Mouse (Mus musculus) liver, postnatal 0 days (tissue): ENCODE data around the gene Ppp1r21. TPM values are rescaled to one million over a fixed set of nuclear protein-coding genes. Genes with fewer than 3 reads are reported as not detected.

Experiments
- ATAC-seq: fragments of 200-750 bp; cut with Nextera tagmentation; 2 replicates; pipeline ENCODE4 v1.8.0; 2017; ENCODE audit warnings: mild to moderate bottlenecking, moderate library complexity
- DNase-seq: peaks from one replicate; pipeline ENCODE4 v3.0.0-alpha.2; 2016
- H3K27ac ChIP-seq: fragments of 300-500 bp; sonication (generic); 2 replicates; pipeline ENCODE4 v1.5.1; 2014; ENCODE audit warnings: antibody characterized with exemption, moderate library complexity, mild to moderate bottlenecking, low read depth
- H3K27me3 ChIP-seq: fragments of 300-500 bp; sonication (generic); 2 replicates; pipeline ENCODE4 v1.6.1; 2014; ENCODE audit warnings: low read length, control low read depth, mixed read lengths; ENCODE audit not compliant: insufficient read depth
- H3K36me3 ChIP-seq: fragments of 300-500 bp; sonication (generic); replicated peaks from 2 replicates; pipeline ENCODE4 v1.6.1; 2014; ENCODE audit warnings: mild to moderate bottlenecking, control low read depth, low read length, moderate library complexity, mixed read lengths; ENCODE audit not compliant: insufficient read depth
- H3K4me1 ChIP-seq: fragments of 300-500 bp; sonication (generic); 2 replicates; pipeline ENCODE4 v1.6.1; 2014; ENCODE audit warnings: antibody characterized with exemption, mild to moderate bottlenecking, control low read depth; ENCODE audit not compliant: insufficient read depth
- H3K4me2 ChIP-seq: fragments of 300-500 bp; sonication (generic); 2 replicates; pipeline ENCODE4 v1.6.1; 2014; ENCODE audit warnings: low read depth, mild to moderate bottlenecking, low read length, moderate library complexity, mixed read lengths
- H3K4me3 ChIP-seq: fragments of 300-500 bp; sonication (generic); 2 replicates; pipeline ENCODE4 v1.5.1; 2014; ENCODE audit warnings: low read depth, low read length
- H3K9ac ChIP-seq: fragments of 300-500 bp; sonication (generic); replicated peaks from 2 replicates; pipeline ENCODE4 v1.6.1; 2014; ENCODE audit warnings: mild to moderate bottlenecking, moderate library complexity
- H3K9me3 ChIP-seq: fragments of 300-500 bp; sonication (generic); 2 replicates; pipeline ENCODE4 v1.6.1; 2016; ENCODE audit warnings: mild to moderate bottlenecking, control low read depth, low read length, mixed read lengths
- CTCF ChIP-seq: sonication (generic); IDR thresholded peaks from 2 replicates; pipeline ENCODE4 v1.5.1; 2016; ENCODE audit warnings: antibody characterized with exemption, low read depth
- EP300 ChIP-seq: IDR thresholded peaks from 2 replicates; pipeline ENCODE4 v1.6.1; 2016; ENCODE audit warnings: antibody characterized with exemption, low read depth, mild to moderate bottlenecking
- WGBS: fragments of 180-500 bp; shearing (Covaris S2); extraction: QIAGEN DNeasy Blood & Tissue Kit; methylation state at CpG from one replicate; pipeline ENCODE4 v1.1.7; 2014; ENCODE audit not compliant: insufficient replicate concordance; 5-methylcytosine and 5-hydroxymethylcytosine counted together
- polyA plus RNA-seq: library from polyadenylated mRNA; unstranded; fragments of >200 nt; fragmentation: Nextera tagmentation; extraction: Ambion mirVana; gene quantifications from 2 replicates; pipeline ENCODE4 v1.2.1, GENCODE M21; 2015

Gene Ppp1r21
- polyA plus RNA-seq, 1 experiment from 2014 or later = 9.0 TPM

GRCm38 (mm10) chr17:88531176-88531575, 1.3 kb downstream of the Ppp1r21 start:
- ATAC-seq = no peak
- H3K4me3 ChIP-seq = no peak overlapping the region
- H3K9me3 ChIP-seq = no peaks in the 10 kb centered on the region
- peak overlapping the region; percentile 95 for H3K4me2 ChIP-seq
- H3K36me3 ChIP-seq = no peaks in the 10 kb centered on the region
- H3K4me1 ChIP-seq = peaks cover 14% of the 10 kb centered on the region
- peak; percentile 8 for DNase-seq
- whole genome bisulfite sequencing = 60% methylated on average over 6 of the region's 6 CpGs
- no peak overlapping the region for H3K27ac ChIP-seq
- TF ChIP-seq EP300 = no peak
- TF ChIP-seq CTCF = no peak
- no peaks in the 10 kb centered on the region for H3K27me3 ChIP-seq
- no peak overlapping the region for H3K9ac ChIP-seq

- WGBS = 78% methylated on average over 8 of the region's 8 CpGs
- no peak for DNase-seq
Observed at GRCm38 (mm10) chr17:88537842-88538430, 8.0 kb downstream of the Ppp1r21 start.

GRCm38 (mm10) chr17:88542771-88543416, 13.0 kb downstream of the Ppp1r21 start:
- DNase-seq = peak; percentile 55
- no peak overlapping the region; the same call in 1 of the 2 replicates for H3K9ac ChIP-seq
- peaks cover 23% of the 10 kb centered on the region for H3K4me1 ChIP-seq
- H3K27ac ChIP-seq = peak overlapping the region; percentile 86
- H3K27me3 ChIP-seq = no peaks in the 10 kb centered on the region
- WGBS = 61% methylated on average over 15 of the region's 15 CpGs
- peak overlapping the region; percentile 20; the same call in 1 of the 2 replicates for H3K4me2 ChIP-seq
- H3K36me3 ChIP-seq = peaks cover 20% of the 10 kb centered on the region
- ATAC-seq = peak; percentile 98
- TF ChIP-seq EP300 (no peak), CTCF (no peak)
- no peak overlapping the region for H3K4me3 ChIP-seq
- no peaks in the 10 kb centered on the region for H3K9me3 ChIP-seq

More at GRCm38 (mm10) chr17:88537842-88538430, 8.0 kb downstream of the Ppp1r21 start:
- TF ChIP-seq EP300 (no peak), CTCF (no peak)
- no peaks in the 10 kb centered on the region for H3K27me3 ChIP-seq
- no peaks in the 10 kb centered on the region for H3K36me3 ChIP-seq
- H3K4me2 ChIP-seq = no peak overlapping the region
- no peak for ATAC-seq
- no peak overlapping the region for H3K27ac ChIP-seq
- H3K4me3 ChIP-seq = no peak overlapping the region
- no peak overlapping the region for H3K9ac ChIP-seq
- peaks cover 21% of the 10 kb centered on the region for H3K4me1 ChIP-seq
- no peaks in the 10 kb centered on the region for H3K9me3 ChIP-seq

GRCm38 (mm10) chr17:88543417-88543782, 13.5 kb downstream of the Ppp1r21 start:
- Histone ChIP-seq H3K4me1 (peaks cover 21% of the 10 kb centered on the region), H3K36me3 (peaks cover 22% of the 10 kb centered on the region), H3K9ac (no peak overlapping the region), H3K27me3 (no peaks in the 10 kb centered on the region), H3K4me2 (no peak overlapping the region), H3K9me3 (no peaks in the 10 kb centered on the region), H3K4me3 (no peak overlapping the region), H3K27ac (peak overlapping the region; percentile 86)
- ATAC-seq (peak; percentile 22), DNase-seq (no peak)
- WGBS = 34% methylated on average over 3 of the region's 3 CpGs
- TF ChIP-seq EP300 (no peak), CTCF (no peak)

- 72% methylated on average over 15 of the region's 15 CpGs for WGBS
- H3K9me3 ChIP-seq = no peaks in the 10 kb centered on the region
- H3K4me1 ChIP-seq = peaks cover 13% of the 10 kb centered on the region
- no peak overlapping the region for H3K4me2 ChIP-seq
- no peaks in the 10 kb centered on the region for H3K27me3 ChIP-seq
- DNase-seq (no peak), ATAC-seq (no peak)
- H3K36me3 ChIP-seq = peaks cover 32% of the 10 kb centered on the region
- TF ChIP-seq CTCF = no peak
- no peak for TF ChIP-seq EP300
- no peak overlapping the region for H3K9ac ChIP-seq
- no peak overlapping the region for H3K4me3 ChIP-seq
- H3K27ac ChIP-seq = no peak overlapping the region
Observed at GRCm38 (mm10) chr17:88545217-88545784, 15.4 kb downstream of the Ppp1r21 start.

- Histone ChIP-seq H3K36me3 (peaks cover 32% of the 10 kb centered on the region), H3K4me2 (no peak overlapping the region), H3K27me3 (no peaks in the 10 kb centered on the region), H3K27ac (no peak overlapping the region), H3K9me3 (no peaks in the 10 kb centered on the region), H3K4me3 (no peak overlapping the region), H3K9ac (no peak overlapping the region), H3K4me1 (peaks cover 16% of the 10 kb centered on the region)
- no peak for TF ChIP-seq EP300
- no peak for TF ChIP-seq CTCF
- ATAC-seq (no peak), DNase-seq (no peak)
- 80% methylated on average over 4 of the region's 4 CpGs for WGBS
Observed at GRCm38 (mm10) chr17:88546745-88547144, 16.8 kb downstream of the Ppp1r21 start.
